Mouse (Mus musculus): Measurements from ENCODE around the gene Itpr3.

Itpr3 gene

DNA sequence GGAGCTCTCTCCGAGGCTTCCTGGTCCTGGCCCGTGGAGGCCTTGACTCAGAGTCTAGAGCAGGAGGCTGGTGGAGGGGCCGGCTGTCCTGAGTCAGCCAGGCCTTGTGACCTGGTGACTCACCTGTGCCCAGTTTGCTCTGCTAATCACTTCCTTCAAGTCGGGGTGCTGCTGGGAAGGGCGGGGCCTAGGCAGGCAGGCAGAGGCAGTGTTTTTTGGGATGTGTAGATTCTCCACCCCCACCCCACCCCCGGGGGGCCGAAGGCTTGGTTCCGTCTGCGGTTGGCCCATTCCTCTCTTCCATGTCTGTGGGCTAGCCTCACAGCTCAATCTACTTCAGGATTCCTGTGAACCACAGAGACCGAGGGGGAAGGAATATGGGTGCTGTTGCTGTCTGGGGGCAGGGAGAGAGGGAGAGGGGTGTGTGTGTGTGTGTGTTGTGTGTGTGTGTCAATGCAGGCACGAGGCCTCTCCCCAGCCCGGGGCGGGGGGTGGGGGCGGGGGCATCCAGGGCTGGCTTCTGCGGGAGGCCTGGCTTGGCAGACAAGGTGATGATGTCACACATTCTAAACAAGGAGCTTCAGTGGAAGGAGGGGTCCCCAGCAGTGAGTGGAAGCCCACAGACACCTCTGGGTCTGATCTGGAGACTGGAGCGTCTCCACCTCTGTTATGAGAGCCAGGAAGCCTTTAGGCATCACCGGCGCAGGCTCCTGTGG, 18.6 kb upstream of the Itpr3 start:
- DNase-seq (ENCODE audit: low spot score in 2 of 2) = no peak

DNA sequence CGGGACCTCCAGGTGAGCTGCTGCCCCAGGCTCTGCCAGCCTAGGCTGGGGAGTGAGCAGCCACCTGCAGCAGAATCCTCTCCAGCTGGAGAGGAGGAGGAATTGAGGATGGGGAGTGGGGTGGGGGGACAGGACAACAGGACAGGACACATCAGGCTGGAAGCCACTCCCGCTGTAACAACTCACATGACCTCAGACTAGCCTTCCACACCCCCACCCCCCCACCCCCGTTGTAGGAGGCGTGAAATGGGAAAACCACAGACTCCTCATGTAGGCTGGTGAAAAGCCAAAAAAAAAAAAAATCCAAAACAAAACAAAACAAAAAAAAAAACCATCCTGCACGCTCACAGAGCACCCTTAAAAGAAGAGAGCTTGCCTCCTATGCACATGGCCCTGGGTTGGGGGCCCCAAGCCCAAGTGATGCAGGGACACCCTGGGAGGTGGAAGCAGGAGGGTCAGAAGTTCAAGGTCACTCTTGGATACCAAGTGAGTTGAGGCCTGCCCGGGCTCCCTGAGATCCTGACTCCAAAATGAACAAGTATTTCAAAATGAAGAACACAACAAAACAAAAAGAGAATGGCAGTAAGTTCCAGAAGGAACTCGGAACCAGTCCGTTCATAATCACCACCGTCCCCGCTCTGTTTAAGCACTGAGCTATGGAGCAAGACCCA, 17.5 kb upstream of the Itpr3 start:
- DNase-seq (ENCODE audit: low spot score in 2 of 2) = no peak

- no peak for DNase-seq (ENCODE audit: low spot score in 2 of 2)
Observed at GRCm38 (mm10) chr17:27040304-27041045, 16.6 kb upstream of the Itpr3 start.

DNA sequence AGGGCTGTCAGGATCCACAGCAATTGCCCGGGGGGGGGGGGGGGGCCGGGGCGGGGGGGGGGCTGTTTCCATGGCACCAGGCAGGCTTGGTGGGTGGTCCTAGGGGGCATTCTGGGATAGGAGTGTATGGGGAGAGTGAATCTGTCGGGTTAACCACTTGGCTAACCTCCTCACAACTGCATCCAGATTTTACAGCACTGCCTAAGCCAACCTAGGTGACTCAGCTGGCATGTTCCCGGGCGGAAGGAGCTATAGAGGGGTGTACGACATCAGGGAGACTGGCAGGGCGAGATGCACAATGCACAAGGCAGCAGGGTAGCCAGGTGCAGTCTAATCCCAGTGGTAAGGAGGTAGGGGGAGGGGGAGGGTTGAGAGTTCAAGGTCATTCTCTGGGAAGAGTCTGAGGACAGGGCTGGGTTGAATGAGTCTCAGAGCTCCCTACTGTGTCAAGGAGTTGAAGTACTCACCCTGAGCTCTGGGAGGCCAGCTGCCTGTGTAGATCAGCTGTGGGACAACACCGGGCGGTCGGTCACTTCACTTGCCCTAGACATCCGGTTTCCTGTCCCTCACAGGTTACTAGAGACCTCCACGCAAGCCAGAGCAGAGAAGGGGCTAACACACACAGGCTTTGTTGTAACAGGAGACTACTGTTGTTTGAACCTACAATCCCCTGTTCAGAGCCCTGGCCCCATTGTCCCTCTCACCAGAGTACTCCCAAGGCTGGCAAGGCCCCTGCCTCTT, 15.9 kb upstream of the Itpr3 start:
- DNase-seq (ENCODE audit: low spot score in 2 of 2) = no peak

- DNase-seq (ENCODE audit: low spot score in 2 of 2) = no peak
Observed at GRCm38 (mm10) chr17:27041787-27042055, 15.4 kb upstream of the Itpr3 start.

GRCm38 (mm10) chr17:27042840-27043239, 14.3 kb upstream of the Itpr3 start:
- DNase-seq (ENCODE audit: low spot score in 2 of 2) = no peak

DNA sequence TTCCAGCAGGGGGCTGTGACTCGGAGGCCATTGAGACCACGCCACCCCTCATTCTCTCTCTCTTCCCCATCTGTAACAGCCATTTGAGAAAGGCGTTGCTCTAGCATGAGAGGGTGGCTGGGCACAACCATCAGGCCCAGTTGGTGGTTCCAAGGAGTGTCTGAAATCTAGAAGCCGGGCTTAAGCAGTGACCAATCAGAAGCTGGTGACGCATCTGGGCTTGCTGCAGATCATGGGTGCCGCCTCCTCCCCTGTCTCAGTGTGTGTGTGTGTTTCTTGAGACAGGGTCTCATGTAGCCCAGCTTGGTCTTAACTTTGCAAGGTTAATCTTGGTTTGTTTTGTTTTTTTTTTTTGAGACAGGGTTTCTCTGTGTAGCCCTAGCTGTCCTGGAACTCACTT, 11.9 kb upstream of the Itpr3 start:
- no peak for DNase-seq (ENCODE audit: low spot score in 2 of 2)

DNA sequence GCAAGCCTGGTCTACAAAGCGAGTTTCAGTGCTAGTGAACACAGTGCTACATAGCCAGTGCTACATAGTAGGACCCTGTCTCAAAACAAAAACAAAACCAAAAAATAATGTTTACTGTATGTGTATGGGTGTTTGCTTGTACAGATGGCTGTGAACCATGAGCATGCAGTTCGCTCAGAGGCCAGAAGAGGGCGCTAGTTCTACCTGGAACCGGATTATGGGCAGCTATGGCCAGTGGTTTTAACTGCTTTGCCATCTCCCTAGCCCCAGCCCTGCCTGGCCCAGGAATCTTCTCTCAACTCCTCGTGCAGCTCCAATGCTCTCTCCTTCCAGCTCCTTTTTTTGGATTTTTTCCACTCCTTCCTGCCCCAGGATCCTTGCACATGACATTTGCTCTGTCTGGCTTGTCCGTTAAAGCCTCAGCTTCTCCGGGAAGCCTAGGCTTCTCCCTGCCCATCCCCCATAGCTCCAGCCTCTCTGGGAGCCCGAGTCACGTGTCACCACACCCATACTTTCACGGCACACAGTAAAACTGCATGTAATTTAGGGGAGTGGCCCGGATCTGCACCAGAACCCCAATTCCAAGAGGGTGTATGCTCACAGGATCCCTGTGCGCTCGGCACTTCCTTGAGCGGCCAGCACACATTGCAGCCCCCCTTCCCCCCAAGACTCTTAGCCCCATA, 9.2 kb upstream of the Itpr3 start:
- no peak for DNase-seq (ENCODE audit: low spot score in 2 of 2)

GRCm38 (mm10) chr17:27048445-27049239, 8.5 kb upstream of the Itpr3 start:
- no peak for DNase-seq (ENCODE audit: low spot score in 2 of 2)

DNA sequence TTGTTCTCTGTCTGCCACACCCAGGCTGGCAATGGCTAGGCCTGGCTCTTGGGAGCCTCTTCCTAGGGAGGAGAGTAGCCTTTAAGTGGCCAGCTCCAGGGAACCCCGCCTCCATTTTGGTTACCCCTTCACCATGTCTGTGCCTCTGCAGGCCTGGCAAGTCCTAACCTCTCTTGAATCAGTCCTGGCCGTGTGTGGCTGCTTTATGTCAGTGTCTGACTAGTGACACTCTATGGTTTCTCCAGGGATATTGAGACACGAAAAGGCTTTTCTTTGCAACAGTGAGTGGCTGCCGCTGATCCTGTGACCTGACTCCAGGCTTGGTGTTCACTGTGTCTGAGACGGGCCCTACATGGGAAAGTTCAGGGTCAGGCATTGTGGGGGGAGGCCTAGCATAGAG, 6.3 kb upstream of the Itpr3 start:
- no peak for DNase-seq (ENCODE audit: low spot score in 2 of 2)

DNA sequence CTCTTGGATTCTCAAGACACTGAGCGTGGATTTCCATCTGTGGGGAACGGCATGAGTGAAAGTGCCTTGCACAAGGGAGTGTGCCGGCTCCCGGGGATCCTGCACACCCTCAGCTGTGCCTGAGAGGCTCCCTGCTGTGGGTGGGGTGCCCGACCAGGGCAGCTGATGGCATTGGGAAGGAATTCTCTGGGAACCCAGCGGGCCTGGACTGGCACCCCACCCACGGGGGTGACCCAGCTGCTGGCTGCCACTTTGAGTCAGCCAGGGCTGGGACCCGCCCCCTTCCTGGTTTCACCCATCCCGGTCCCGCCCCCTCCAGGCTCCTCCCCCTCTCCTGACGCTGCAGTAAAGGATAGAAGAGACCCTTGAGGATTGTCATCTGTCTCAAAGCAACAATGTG, 5.6 kb upstream of the Itpr3 start:
- DNase-seq (ENCODE audit: low spot score in 2 of 2) = no peak

- DNase-seq (ENCODE audit: low spot score in 2 of 2) = no peak
Observed at GRCm38 (mm10) chr17:27056170-27056569, 934 bp upstream of the Itpr3 start.

GRCm38 (mm10) chr17:27057517-27058055, 482 bp downstream of the Itpr3 start:
- DNase-seq (ENCODE audit: low spot score in 2 of 2) = no peak

- DNase-seq (ENCODE audit: low spot score in 2 of 2) = no peak
Observed at GRCm38 (mm10) chr17:27060698-27061097, 3.6 kb downstream of the Itpr3 start.

- DNase-seq (ENCODE audit: low spot score in 2 of 2) = no peak
Observed at GRCm38 (mm10) chr17:27061727-27062126, 4.6 kb downstream of the Itpr3 start.

DNA sequence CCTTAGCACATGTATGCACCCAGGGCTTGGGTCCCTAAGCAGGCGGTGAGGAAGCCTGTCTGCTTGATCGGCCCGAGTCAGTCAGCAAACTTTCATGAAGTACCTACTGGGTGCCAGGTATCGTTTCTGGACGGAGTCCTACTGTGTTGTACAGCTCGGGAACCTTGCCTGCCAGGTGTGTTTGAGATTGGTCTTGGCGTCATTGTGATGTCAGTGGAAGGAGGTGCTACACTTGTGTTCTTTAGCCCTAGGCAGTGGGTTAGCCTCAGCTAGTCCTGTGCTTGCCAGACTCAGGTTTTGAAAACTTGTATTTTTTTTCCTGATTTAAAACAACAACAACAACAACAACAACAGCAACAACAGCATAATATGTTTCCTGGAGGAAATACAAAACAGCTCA, 5.6 kb downstream of the Itpr3 start:
- DNase-seq (ENCODE audit: low spot score in 2 of 2) = no peak

GRCm38 (mm10) chr17:27063717-27064116, 6.6 kb downstream of the Itpr3 start:
- DNase-seq (ENCODE audit: low spot score in 2 of 2) = no peak

DNA sequence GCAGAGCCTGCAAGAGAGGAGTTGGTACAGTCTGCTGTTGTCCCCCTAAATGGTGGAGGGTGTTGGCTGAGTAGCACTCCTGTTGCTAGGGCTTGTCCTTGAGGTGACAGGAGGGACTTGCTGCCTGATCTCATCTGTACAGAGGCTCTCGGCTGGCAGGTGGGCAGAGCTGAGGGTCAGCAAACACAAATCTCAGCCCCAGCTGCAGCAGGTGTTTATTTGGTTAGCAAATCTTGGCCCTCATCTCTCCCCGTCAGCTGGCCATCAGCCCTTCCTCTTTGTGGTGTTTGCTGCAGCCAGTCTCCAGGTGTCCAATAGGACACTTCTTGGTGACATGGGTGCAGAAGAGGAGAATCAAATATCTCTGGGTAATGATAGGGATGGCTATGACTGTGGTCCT, 7.1 kb downstream of the Itpr3 start:
- no peak for DNase-seq (ENCODE audit: low spot score in 2 of 2)

GRCm38 (mm10) chr17:27066065-27066464, 9.0 kb downstream of the Itpr3 start:
- no peak for DNase-seq (ENCODE audit: low spot score in 2 of 2)

GRCm38 (mm10) chr17:27069071-27069470, 12.0 kb downstream of the Itpr3 start:
- no peak for DNase-seq (ENCODE audit: low spot score in 2 of 2)

DNA sequence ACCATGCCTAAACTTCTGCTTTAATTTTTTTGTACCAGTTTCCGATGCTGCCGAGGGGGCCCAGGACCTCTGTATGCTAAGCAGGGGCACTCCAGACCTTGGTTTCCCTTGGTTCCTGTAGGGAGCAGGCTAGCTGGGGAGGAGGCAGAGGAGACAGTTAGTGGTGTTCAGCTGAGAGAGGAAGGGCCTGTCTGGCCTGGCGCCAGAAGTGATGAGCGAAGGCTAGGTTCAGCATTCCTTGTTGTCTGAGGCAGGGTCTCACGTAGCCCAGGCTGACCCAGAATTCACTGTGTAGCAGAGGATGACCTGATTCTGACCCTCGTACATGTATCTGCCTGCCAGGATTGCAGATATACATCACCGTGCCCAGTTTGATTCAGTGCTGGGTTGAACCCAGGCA, 13.8 kb downstream of the Itpr3 start:
- no peak for DNase-seq (ENCODE audit: low spot score in 2 of 2)

Measured in frontal cortex, postnatal 14 days (tissue).